Mouse (Mus musculus): ENCODE measurements around the gene Chd6. TPM values are rescaled to one million over a fixed set of nuclear protein-coding genes. Genes with fewer than 3 reads are reported as not detected.
A peak's percentile ranks its signal among the peaks of the same experiment; 100 is the strongest.

The Chd6 gene
- total and polyA plus RNA-seq, 3 experiments: 12.2 to 66.8 (median 42.9) TPM

DNA sequence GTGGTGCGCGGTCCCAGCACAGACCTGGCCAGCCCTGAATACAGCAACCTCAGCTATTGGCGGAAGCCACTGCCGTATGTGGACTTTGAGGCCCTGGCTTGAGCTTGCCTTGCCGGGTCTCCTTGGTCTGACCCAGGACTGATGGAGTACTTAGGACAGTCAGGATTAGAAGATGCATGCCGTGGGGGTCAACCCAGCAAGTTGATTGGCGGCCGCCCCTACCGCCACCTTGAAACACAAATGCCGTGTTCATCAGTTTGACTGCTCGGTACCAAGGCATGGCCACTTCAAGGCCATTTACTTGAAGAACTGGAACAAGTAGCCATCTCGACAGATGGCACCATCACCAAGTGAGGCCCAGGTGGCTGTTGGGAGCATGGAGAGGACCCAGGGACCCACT lies 203.6 kb downstream of the Chd6 start:
- no peak overlapping the region for H3K27ac ChIP-seq
- TF ChIP-seq EP300 (IDR thresholded peaks at IDR 0.05; ENCODE audit: insufficient read depth, low read depth, low read length) (no peak), CTCF (IDR thresholded peaks at IDR 0.05) (no peak), POLR2A (IDR thresholded peaks at IDR 0.05; ENCODE audit: insufficient read depth, low read depth, low read length) (no peak)
- no peak overlapping the region for H3K4me3 ChIP-seq
- intact Hi-C loops (cut with DNase I): no loop called here
- no peaks in the 10 kb centered on the region for H3K36me3 ChIP-seq (ENCODE audit: control insufficient read depth, insufficient read depth, low read length)
- H3K27me3 ChIP-seq (ENCODE audit: control insufficient read depth, insufficient read depth, low read length): no peaks in the 10 kb centered on the region
- H3K9ac ChIP-seq (ENCODE audit: low read depth, low read length): no peak overlapping the region
- no peaks in the 10 kb centered on the region for H3K4me1 ChIP-seq (ENCODE audit: control insufficient read depth, insufficient read depth, low read length)
- no peaks in the 10 kb centered on the region for H3K79me2 ChIP-seq (replicated peaks; ENCODE audit: control insufficient read depth, insufficient read depth, low read length)
- 95% methylated on average over 12 of the region's 12 CpGs for WGBS
- DNase-seq: no peak

DNA sequence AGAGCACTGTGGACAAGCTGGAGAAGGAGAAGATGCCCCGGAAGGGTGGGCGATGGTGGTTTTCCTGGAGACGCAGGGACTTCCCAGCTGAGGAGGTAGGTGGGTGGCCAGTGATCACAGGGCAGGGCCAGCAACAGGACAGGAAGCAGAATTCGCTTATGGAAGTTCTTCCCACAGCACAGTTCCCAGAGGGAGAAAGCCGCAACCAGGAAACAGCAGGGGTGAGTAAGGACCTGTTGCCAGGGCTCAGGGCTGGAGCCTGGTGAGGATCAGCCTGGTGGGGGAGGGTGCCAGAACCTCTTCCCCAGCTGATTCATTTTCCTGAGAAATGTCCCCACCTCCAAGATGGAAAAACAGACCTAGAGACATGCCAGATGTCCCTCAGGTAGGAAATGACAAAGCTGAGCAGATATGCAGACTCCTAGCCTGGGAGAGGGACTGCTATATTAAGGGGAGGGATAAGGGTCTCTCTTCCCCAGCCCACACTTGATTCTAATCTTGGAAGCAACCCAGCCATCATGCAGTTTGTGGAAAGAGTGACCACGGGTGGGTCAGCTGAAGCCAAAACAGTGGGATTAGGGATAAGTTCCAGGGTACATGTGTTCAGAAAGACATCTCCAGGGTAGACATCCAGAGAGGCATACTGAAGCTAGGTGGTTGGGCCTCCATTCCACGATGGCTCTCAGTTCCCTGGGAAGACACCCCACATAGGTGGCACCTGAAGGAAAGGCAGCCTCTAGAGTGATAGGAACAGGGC lies 207.0 kb downstream of the Chd6 start:
- no peak overlapping the region for H3K27ac ChIP-seq

More for the DNA sequence above, 207.0 kb downstream of the Chd6 start:
- Histone ChIP-seq H3K36me3 (ENCODE audit: control insufficient read depth, insufficient read depth, low read length) (no peaks in the 10 kb centered on the region), H3K27me3 (ENCODE audit: control insufficient read depth, insufficient read depth, low read length) (no peaks in the 10 kb centered on the region), H3K79me2 (replicated peaks; ENCODE audit: control insufficient read depth, insufficient read depth, low read length) (no peaks in the 10 kb centered on the region), H3K4me1 (ENCODE audit: control insufficient read depth, insufficient read depth, low read length) (no peaks in the 10 kb centered on the region), H3K9ac (ENCODE audit: low read depth, low read length) (no peak overlapping the region), H3K4me3 (no peak overlapping the region)
- TF ChIP-seq EP300 (IDR thresholded peaks at IDR 0.05; ENCODE audit: insufficient read depth, low read depth, low read length) (no peak), POLR2A (IDR thresholded peaks at IDR 0.05; ENCODE audit: insufficient read depth, low read depth, low read length) (no peak), CTCF (IDR thresholded peaks at IDR 0.05) (no peak)
- intact Hi-C loops (cut with DNase I): no loop called here
- DNase-seq: peak in 1 of 2 experiments; percentile 15
- WGBS: 33% methylated on average over 7 of the region's 7 CpGs

Other genes starting within 250 kb of the Chd6 start
- gene Zhx3, start 236.1 kb downstream of the Chd6 start, total RNA-seq (2021): 10 to 100 TPM; 36.7 to 36.8 TPM
- 7.9 and 14.0 TPM in 2 replicates for gene Zhx3, start 236.1 kb downstream of the Chd6 start, polyA plus RNA-seq (2012; rRNA removed)
- gene Lpin3, start 228.4 kb downstream of the Chd6 start, total RNA-seq (2021): 1 to 10 TPM; 4.6 to 7.2 TPM
- 4.4 and 5.4 TPM in 2 replicates for gene Lpin3, start 228.4 kb downstream of the Chd6 start, polyA plus RNA-seq (2012; rRNA removed)
- gene Emilin3, start 196.7 kb downstream of the Chd6 start, total RNA-seq (2021): 1 to 10 TPM; 1.5 to 2.8 TPM
- gene Emilin3, start 196.7 kb downstream of the Chd6 start, polyA plus RNA-seq (2012; rRNA removed): 0.04 TPM in 1 of 2 replicates, not detected in the other

Data from heart, adult 2 months (tissue).